Mouse (Mus musculus) C2C12 (cell line): ENCODE results near the gene Hoxa3. TPM values are rescaled to one million over a fixed set of nuclear protein-coding genes. Genes with fewer than 3 reads are reported as not detected.

Experiments
- H3K27me3 ChIP-seq: one replicate; pipeline ENCODE4 v1.6.1; 2011; ENCODE audit not compliant: control insufficient read depth, insufficient read depth, insufficient read length
- H3K36me3 ChIP-seq: one replicate; pipeline ENCODE4 v1.6.1; 2011; ENCODE audit not compliant: control insufficient read depth, insufficient read depth
- H3K4me3 ChIP-seq: one replicate; pipeline ENCODE4 v1.5.1; 2011; ENCODE audit warnings: mild to moderate bottlenecking, control low read depth; ENCODE audit not compliant: poor library complexity, insufficient read depth, severe bottlenecking
- H3K79me2 ChIP-seq: one replicate; pipeline ENCODE4 v1.6.1; 2011; ENCODE audit not compliant: control insufficient read depth, insufficient read depth
- H3K79me3 ChIP-seq: one replicate; pipeline ENCODE4 v1.6.1; 2011; ENCODE audit warnings: low read depth, control low read depth
- H3ac ChIP-seq: one replicate; pipeline ENCODE3; 2011; ENCODE audit warnings: low read depth; ENCODE audit not compliant: control insufficient read depth, insufficient read length
- CEBPB ChIP-seq: IDR thresholded peaks from one replicate; pipeline ENCODE4 v1.6.1; 2011; ENCODE audit warnings: low read depth, mild to moderate bottlenecking, control low read depth, moderate library complexity
- CTCF ChIP-seq: IDR thresholded peaks from one replicate; pipeline ENCODE4 v1.5.1; 2011; ENCODE audit not compliant: control insufficient read depth, insufficient read depth, insufficient read length
- FOSL1 ChIP-seq: IDR thresholded peaks from one replicate; pipeline ENCODE4 v1.8.0; 2011; ENCODE audit warnings: mild to moderate bottlenecking, low read length; ENCODE audit not compliant: poor library complexity, insufficient read depth, severe bottlenecking
- MAX ChIP-seq: IDR thresholded peaks from one replicate; pipeline ENCODE4 v1.6.1; 2011; ENCODE audit warnings: mild to moderate bottlenecking, control low read depth
- MYOD1 ChIP-seq: IDR thresholded peaks from one replicate; pipeline ENCODE4 v1.6.1; 2011; ENCODE audit warnings: low read depth; ENCODE audit not compliant: control insufficient read depth, insufficient read length
- MYOG ChIP-seq: IDR thresholded peaks from one replicate; pipeline ENCODE4 v1.6.1; 2011; ENCODE audit not compliant: control insufficient read depth, insufficient read length; ENCODE audit errors: extremely low read depth
- USF1 ChIP-seq: IDR thresholded peaks from one replicate; pipeline ENCODE4 v1.6.1; 2011; ENCODE audit warnings: low read depth, mild to moderate bottlenecking, control low read depth, moderate library complexity
- polyA plus RNA-seq: library from polyadenylated mRNA; unstranded; fragments of >200 nt; fragmentation: generic; extraction: Trizol; gene quantifications from one replicate; pipeline ENCODE4 v1.2.1, GENCODE M21; 2012; ENCODE audit warnings: missing spikeins

Hoxa3 gene
- polyA plus RNA-seq, 1 experiment, result 0.67 TPM

DNA sequence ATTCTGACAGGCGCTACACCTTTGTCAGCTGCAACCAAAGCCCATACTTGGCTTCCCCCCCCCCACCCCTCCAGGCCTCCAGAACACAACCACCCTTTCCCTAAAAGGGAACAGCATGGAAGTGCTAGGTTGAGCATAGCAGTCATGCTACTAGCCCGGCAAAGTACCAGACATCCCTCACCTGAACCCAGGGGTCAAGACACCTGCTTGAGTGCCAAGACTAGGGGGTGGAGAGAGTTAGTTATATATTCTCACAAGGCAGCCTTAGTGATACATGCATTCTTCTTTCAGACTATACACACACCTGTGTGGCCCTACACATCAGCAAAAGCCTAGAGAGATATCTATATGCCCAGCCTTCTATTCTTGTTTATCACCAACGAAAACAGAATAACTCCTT is 27.3 kb downstream of the Hoxa3 start:
- Histone ChIP-seq H3K79me2 (no peaks in the 10 kb centered on the region), H3K4me3 (no peak overlapping the region), H3K27me3 (no peaks in the 10 kb centered on the region), H3K36me3 (no peaks in the 10 kb centered on the region), H3K79me3 (no peaks in the 10 kb centered on the region), H3ac (no peak overlapping the region)
- TF ChIP-seq MYOD1, result no peak
- TF ChIP-seq MAX, result no peak
- TF ChIP-seq USF1, result no peak
- TF ChIP-seq CTCF, result no peak
- no peak for TF ChIP-seq CEBPB
- no peak for TF ChIP-seq FOSL1
- no peak for TF ChIP-seq MYOG

DNA sequence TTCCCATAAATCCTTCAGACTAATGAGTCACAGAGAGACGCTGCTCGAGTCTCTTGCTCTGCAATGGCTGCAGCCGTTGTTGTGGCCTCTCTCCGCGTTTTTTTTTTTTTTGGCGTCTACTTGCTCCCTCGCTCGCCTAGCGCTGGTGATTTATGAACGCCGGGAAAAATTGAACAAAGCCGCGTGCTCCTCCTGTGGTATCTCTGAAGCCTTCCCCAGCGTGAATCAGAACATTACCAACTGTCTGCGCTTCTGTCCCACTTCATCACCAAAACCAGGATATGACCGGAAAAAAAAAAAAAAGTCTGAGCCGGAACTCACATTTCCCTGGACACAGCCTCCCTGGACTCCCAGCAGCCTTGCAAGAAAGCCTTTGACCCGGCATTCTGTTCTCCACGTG is 27.9 kb downstream of the Hoxa3 start:
- no peak overlapping the region for H3ac ChIP-seq
- no peaks in the 10 kb centered on the region for H3K79me2 ChIP-seq
- H3K4me3 ChIP-seq, result no peak overlapping the region
- no peaks in the 10 kb centered on the region for H3K79me3 ChIP-seq
- H3K36me3 ChIP-seq, result no peaks in the 10 kb centered on the region
- TF ChIP-seq USF1 (no peak), MAX (no peak), FOSL1 (no peak), MYOG (no peak), CEBPB (no peak), CTCF (no peak), MYOD1 (no peak)
- no peaks in the 10 kb centered on the region for H3K27me3 ChIP-seq

DNA sequence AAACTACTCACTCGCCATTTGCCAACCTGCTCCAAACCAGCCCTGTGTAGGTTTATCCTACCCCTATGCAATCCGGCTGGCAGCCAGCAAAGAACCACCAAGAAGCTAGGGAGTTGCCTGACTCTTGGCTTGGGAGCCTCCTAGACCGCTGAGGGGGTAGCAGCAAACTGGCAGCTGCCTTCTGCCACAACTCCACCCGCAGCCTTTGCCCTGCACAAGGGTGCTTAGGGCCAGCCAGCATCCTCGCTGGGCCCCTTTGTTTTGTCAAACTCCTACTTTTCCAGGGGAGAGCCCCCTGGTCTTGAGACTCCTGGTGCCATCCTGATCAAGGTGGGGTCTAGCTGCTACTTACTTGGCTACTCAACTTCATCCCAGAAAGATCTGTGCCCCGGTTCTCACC is 28.5 kb downstream of the Hoxa3 start:
- Histone ChIP-seq H3K79me2 (no peaks in the 10 kb centered on the region), H3K4me3 (no peak overlapping the region), H3K79me3 (no peaks in the 10 kb centered on the region), H3K27me3 (no peaks in the 10 kb centered on the region), H3ac (no peak overlapping the region), H3K36me3 (no peaks in the 10 kb centered on the region)
- no peak for TF ChIP-seq MYOD1
- no peak for TF ChIP-seq MAX
- no peak for TF ChIP-seq FOSL1
- TF ChIP-seq MYOG, result no peak
- TF ChIP-seq CTCF, result no peak
- no peak for TF ChIP-seq CEBPB
- no peak for TF ChIP-seq USF1

DNA sequence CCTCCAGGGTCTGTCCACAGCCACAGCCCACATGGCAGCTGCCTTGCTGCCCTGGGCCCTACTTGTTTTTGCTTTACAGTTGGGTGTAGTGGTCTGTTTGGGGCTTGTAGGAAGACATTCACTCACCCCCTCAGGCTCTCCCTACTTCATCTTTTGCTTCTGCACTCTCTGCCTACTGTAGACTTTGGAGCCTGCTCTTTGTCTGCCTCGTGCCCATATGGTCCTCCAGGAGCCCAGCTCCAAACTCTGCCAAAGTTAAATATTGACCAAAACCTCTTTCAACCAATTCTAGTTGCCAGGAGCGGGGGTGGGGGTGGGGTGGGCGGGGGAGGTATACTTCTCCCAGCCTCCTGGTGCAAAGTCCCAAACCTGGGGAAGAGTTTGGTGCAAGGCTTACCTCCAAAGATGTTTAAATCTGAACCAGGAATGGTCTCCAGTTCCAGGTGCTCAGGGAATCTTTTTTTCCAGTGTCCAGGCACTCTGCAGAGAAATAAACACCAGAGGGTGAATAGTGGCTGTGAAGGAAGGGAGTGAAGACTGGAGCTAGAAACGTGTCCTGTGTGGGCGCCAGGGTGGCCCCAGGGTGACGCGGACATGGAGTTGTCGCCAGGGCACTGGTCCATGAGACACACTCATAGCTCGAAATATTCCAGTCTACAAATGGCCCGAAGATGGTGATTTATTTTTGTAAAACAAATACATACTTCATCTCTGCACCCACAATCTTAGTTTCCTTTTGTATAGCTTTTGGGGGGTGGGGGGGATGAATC is 29.6 kb downstream of the Hoxa3 start:
- H3K27me3 ChIP-seq, result no peaks in the 10 kb centered on the region
- H3K4me3 ChIP-seq, result no peak overlapping the region
- TF ChIP-seq FOSL1 (no peak), MAX (no peak), MYOG (no peak), CTCF (no peak), MYOD1 (no peak), USF1 (no peak), CEBPB (no peak)
- H3ac ChIP-seq, result no peak overlapping the region
- no peaks in the 10 kb centered on the region for H3K36me3 ChIP-seq
- no peaks in the 10 kb centered on the region for H3K79me3 ChIP-seq
- H3K79me2 ChIP-seq, result no peaks in the 10 kb centered on the region

DNA sequence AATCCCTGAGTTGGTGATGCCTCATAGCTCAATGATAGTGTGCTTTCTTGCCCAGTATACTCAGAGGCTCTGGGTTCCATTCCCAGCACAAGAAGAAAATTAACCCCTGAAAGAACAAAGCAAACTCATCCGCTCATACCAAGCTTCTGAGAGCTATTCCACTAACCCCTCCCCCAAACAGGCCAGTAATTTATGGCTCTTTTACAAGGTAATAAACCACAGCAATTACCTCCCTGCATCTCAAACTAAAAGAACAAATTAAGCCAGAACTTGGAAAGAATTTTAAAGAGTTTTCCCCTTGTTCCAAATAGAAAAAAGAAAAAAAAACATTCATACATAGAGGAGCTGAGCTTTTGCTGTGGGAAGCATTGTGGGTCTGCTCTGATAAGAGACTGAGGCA is 30.3 kb downstream of the Hoxa3 start:
- H3K36me3 ChIP-seq, result no peaks in the 10 kb centered on the region
- H3K27me3 ChIP-seq, result no peaks in the 10 kb centered on the region
- H3K4me3 ChIP-seq, result no peak overlapping the region
- TF ChIP-seq CEBPB (no peak), FOSL1 (no peak), MAX (no peak), USF1 (no peak), MYOG (no peak), CTCF (no peak), MYOD1 (no peak)
- H3K79me2 ChIP-seq, result no peaks in the 10 kb centered on the region
- no peak overlapping the region for H3ac ChIP-seq
- no peaks in the 10 kb centered on the region for H3K79me3 ChIP-seq
